Comparison of ENCODE assay signal across 8 mouse cellular contexts in the genomic region with DNA sequence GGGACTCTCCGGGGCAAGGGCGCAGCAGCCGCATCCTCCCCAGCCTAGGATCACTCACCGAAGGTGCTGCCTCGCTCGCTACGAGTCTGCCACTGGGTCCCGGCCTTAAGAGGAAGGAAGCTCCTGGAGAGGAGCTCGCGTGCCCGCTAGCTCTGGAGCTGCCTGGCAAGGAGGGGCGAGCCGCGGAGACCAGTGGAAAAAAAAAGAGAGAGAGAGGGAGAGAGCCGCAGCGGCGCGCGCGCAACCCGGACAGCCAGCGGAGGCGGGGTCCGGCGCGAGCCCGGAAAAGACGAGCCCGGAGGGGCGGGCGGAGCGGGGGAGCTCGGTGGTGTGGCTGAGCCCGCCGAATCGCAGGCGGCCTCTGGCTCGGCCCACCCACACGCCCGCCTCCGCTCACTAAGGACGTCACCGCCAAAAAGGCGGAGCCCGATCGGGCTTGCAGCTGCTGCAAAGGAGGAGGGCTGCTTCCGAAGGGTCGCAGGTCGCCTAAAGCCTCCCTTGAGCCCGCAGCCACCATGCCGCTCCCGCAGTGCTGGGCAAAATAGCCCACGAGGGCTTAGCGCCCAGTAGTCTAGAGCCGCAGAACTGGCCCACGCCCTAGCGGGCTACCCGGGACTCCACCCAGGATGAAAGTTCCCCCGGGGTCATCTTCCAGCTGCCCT. TPM values are rescaled to one million over a fixed set of nuclear protein-coding genes. Genes with fewer than 3 reads are reported as not detected.
DNase-seq lines count a peak whose midpoint lies in the region; ATAC-seq and TF ChIP-seq lines count a peak whose summit lies in the region.

A gene (minus strand): TSS at position 289 of the 662 bp plus-strand sequence.

- H3K9ac ChIP-seq in heart, embryonic 14.5 days (ENCODE audit: low read length) = peak within 1 kb of the TSS; percentile 82
- peak within 1 kb of the TSS; percentile 90 for H3K9ac ChIP-seq in liver, embryonic 14.5 days (replicated peaks)
- H3K9ac ChIP-seq in neural tube, embryonic 11.5 days (ENCODE audit: low read length) = peak within 1 kb of the TSS; percentile 60
- peak within 1 kb of the TSS; percentile 65 for H3K9ac ChIP-seq in stomach, postnatal 0 days (ENCODE audit: low read length)

- peak within 1 kb of the TSS; percentile 86 for H3K27ac ChIP-seq in brown adipose tissue, adult 24 weeks (replicated peaks; ENCODE audit: low read depth, low read length)
- peak within 1 kb of the TSS; percentile 85 to 92 for H3K27ac ChIP-seq in heart, embryonic 14.5 days (replicated peaks in 1 of 2; ENCODE audit: control insufficient read depth in 1 of 2, insufficient read depth in 1 of 2, low read depth in 2 of 2, low read length in 2 of 2)
- peak within 1 kb of the TSS; percentile 52 for H3K27ac ChIP-seq in liver, embryonic 14.5 days
- peak within 1 kb of the TSS; percentile 44; the same call in 1 of the 2 replicates for H3K27ac ChIP-seq in neural tube, embryonic 11.5 days (ENCODE audit: low read depth, low read length)
- peak within 1 kb of the TSS; percentile 78 for H3K27ac ChIP-seq in stomach, postnatal 0 days (replicated peaks)

- H3K4me1 ChIP-seq in brown adipose tissue, adult 24 weeks (ENCODE audit: control insufficient read depth, insufficient read depth, insufficient read length, low read length) = no peaks in the 10 kb centered on the region
- peaks cover 0 to 5% of the 10 kb centered on the region in 2 experiments; a peak in 1 of 4 replicates for H3K4me1 ChIP-seq in heart, embryonic 14.5 days (ENCODE audit: control insufficient read depth in 2 of 2, insufficient read depth in 2 of 2, low read length in 2 of 2)
- peaks cover 0 to 9% of the 10 kb centered on the region in 2 experiments; a peak in 2 of 4 replicates for H3K4me1 ChIP-seq in liver, embryonic 14.5 days (replicated peaks; ENCODE audit: control insufficient read depth in 2 of 2, insufficient read depth in 2 of 2, low read length in 1 of 2)
- no peaks in the 10 kb centered on the region for H3K4me1 ChIP-seq in neural tube, embryonic 11.5 days (ENCODE audit: control insufficient read depth, insufficient read depth, low read length)
- H3K4me1 ChIP-seq in stomach, postnatal 0 days (replicated peaks; ENCODE audit: control insufficient read depth, insufficient read depth) = no peaks in the 10 kb centered on the region

- 12% methylated on average over 56 of the region's 59 CpGs for WGBS in heart, embryonic 14.5 days
- WGBS in liver, embryonic 14.5 days (ENCODE audit: insufficient replicate concordance) = 9% methylated on average over 50 of the region's 59 CpGs
- WGBS in neural tube, embryonic 11.5 days = 10% methylated on average over 53 of the region's 59 CpGs
- WGBS in stomach, postnatal 0 days = 13% methylated on average over 35 of the region's 59 CpGs

- peak within 1 kb of the TSS; percentile 67 for H3K4me2 ChIP-seq in heart, embryonic 14.5 days (ENCODE audit: low read length)
- H3K4me2 ChIP-seq in liver, embryonic 14.5 days (ENCODE audit: low read depth) = peak within 1 kb of the TSS; percentile 71
- peak within 1 kb of the TSS; percentile 44 for H3K4me2 ChIP-seq in neural tube, embryonic 11.5 days (ENCODE audit: low read depth)
- peak within 1 kb of the TSS; percentile 59 for H3K4me2 ChIP-seq in stomach, postnatal 0 days (replicated peaks; ENCODE audit: low read depth)

- no peaks in the 10 kb centered on the region for H3K27me3 ChIP-seq in heart, embryonic 14.5 days (ENCODE audit: control insufficient read depth, insufficient read depth, low read length)
- H3K27me3 ChIP-seq in liver, embryonic 14.5 days (ENCODE audit: control insufficient read depth, insufficient read depth, low read length) = no peaks in the 10 kb centered on the region
- no peaks in the 10 kb centered on the region for H3K27me3 ChIP-seq in neural tube, embryonic 11.5 days (ENCODE audit: control insufficient read depth, insufficient read depth, low read length)
- H3K27me3 ChIP-seq in stomach, postnatal 0 days (ENCODE audit: control insufficient read depth, insufficient read depth, low read length) = no peaks in the 10 kb centered on the region

- no peaks in the 10 kb centered on the region for H3K9me3 ChIP-seq in heart, embryonic 14.5 days (ENCODE audit: control insufficient read depth, low read length)
- H3K9me3 ChIP-seq in liver, embryonic 14.5 days (ENCODE audit: control insufficient read depth, low read length) = no peaks in the 10 kb centered on the region
- no peaks in the 10 kb centered on the region for H3K9me3 ChIP-seq in neural tube, embryonic 11.5 days (ENCODE audit: control insufficient read depth, low read length)
- H3K9me3 ChIP-seq in stomach, postnatal 0 days (ENCODE audit: control insufficient read depth, low read length) = no peaks in the 10 kb centered on the region

- no peak for TF ChIP-seq EP300 in liver, embryonic 14.5 days (IDR thresholded peaks at IDR 0.05; ENCODE audit: low read depth)
- TF ChIP-seq EP300 in stomach, postnatal 0 days (optimal IDR thresholded peaks at IDR 0.05) = no peak

- DNase-seq in CD4-positive, CD25-positive, alpha-beta regulatory T cell, adult 2 months (ENCODE audit: low read depth, low spot score) = peak; percentile 92
- peak; percentile 63 for DNase-seq in fibroblast of lung, adult 2 months (ENCODE audit: low read depth)
- peak; percentile 88 to 95 for DNase-seq in kidney, postnatal 25 days
- peak; percentile 67 to 68 (median 68) for DNase-seq in liver, embryonic 14.5 days (ENCODE audit: low read depth in 3 of 3, low spot score in 3 of 3)
- DNase-seq in neural tube, embryonic 11.5 days (ENCODE audit: low spot score) = peak; percentile 92
- peak; percentile 91 for DNase-seq in stomach, postnatal 0 days (ENCODE audit: low spot score)

- H3K36me3 ChIP-seq in heart, embryonic 14.5 days (ENCODE audit: control insufficient read depth, insufficient read depth, low read length) = no peaks in the 10 kb centered on the region
- no peaks in the 10 kb centered on the region for H3K36me3 ChIP-seq in liver, embryonic 14.5 days (replicated peaks; ENCODE audit: control insufficient read depth, insufficient read depth, low read depth)
- H3K36me3 ChIP-seq in neural tube, embryonic 11.5 days (ENCODE audit: control insufficient read depth, insufficient read depth, low read length) = no peaks in the 10 kb centered on the region
- H3K36me3 ChIP-seq in stomach, postnatal 0 days (ENCODE audit: control insufficient read depth, insufficient read depth, low read length) = no peaks in the 10 kb centered on the region

- peak within 1 kb of the TSS; percentile 75 for H3K4me3 ChIP-seq in brown adipose tissue, adult 24 weeks (ENCODE audit: insufficient read depth, low read depth, low read length)
- H3K4me3 ChIP-seq in heart, embryonic 14.5 days (ENCODE audit: control insufficient read depth in 1 of 2, insufficient read depth in 1 of 2, low read depth in 1 of 2, low read length in 2 of 2) = peak within 1 kb of the TSS; percentile 65 to 90
- peak within 1 kb of the TSS; percentile 84 to 98 for H3K4me3 ChIP-seq in liver, embryonic 14.5 days (ENCODE audit: insufficient read depth in 1 of 2, low read depth in 2 of 2, low read length in 2 of 2)
- H3K4me3 ChIP-seq in neural tube, embryonic 11.5 days (ENCODE audit: low read depth, low read length) = peak within 1 kb of the TSS; percentile 56
- peak within 1 kb of the TSS; percentile 58 for H3K4me3 ChIP-seq in stomach, postnatal 0 days (ENCODE audit: low read depth, low read length)

- peak; percentile 96 for ATAC-seq in heart, embryonic 14.5 days (ENCODE audit: insufficient number of reproducible peaks, insufficient read depth, low FRiP score, low read depth)
- peak; percentile 98 for ATAC-seq in liver, embryonic 14.5 days (ENCODE audit: insufficient read depth)
- ATAC-seq in neural tube, embryonic 11.5 days (ENCODE audit: insufficient read depth, low FRiP score, low TSS enrichment) = peak; percentile 98
- peak; percentile 98 for ATAC-seq in stomach, postnatal 0 days (ENCODE audit: low FRiP score, low TSS enrichment)

- TF ChIP-seq CTCF in liver, embryonic 14.5 days (IDR thresholded peaks at IDR 0.05; ENCODE audit: low read depth) = no peak
- no peak for TF ChIP-seq CTCF in stomach, postnatal 0 days (IDR thresholded peaks at IDR 0.05; ENCODE audit: low read depth)

RNA-seq across cellular contexts. Expression of the gene that starts here (rescaled TPM):
- 14.0 and 15.8 TPM in 2 replicates for polyA plus RNA-seq in brown adipose tissue, adult 24 weeks (2012; ENCODE audit: insufficient read depth, insufficient read length, missing spikeins)
- polyA plus RNA-seq in heart, embryonic 14.5 days (2014; fragmentation: Nextera tagmentation; extraction: Ambion mirVana) = 17.8 and 18.7 TPM in 2 replicates
- 4.2 and 6.4 TPM in 2 replicates for polyA plus RNA-seq in liver, embryonic 14.5 days (2012; rRNA removed)
- 15.7 and 16.1 TPM in 2 replicates for polyA plus RNA-seq in liver, embryonic 14.5 days (2014; fragmentation: Nextera tagmentation; extraction: Ambion mirVana)
- 28.7 and 31.2 TPM in 2 replicates for polyA plus RNA-seq in neural tube, embryonic 11.5 days (2014; fragmentation: Nextera tagmentation; extraction: Ambion mirVana)
- polyA plus RNA-seq in stomach, postnatal 0 days (2015; fragmentation: Nextera tagmentation; extraction: Ambion mirVana) = 7.9 and 9.1 TPM in 2 replicates

Comparison
In these comparisons a context has a peak if more than half of its experiments do, and no peak if none do; other contexts are left out.
1. Peak in every context shown above with its lines: DNase-seq, ATAC-seq, H3K4me3 ChIP-seq and H3K27ac ChIP-seq.